Mouse (Mus musculus) midbrain, embryonic 14.5 days (tissue): Measurements from ENCODE around the gene Olfr961. TPM values are rescaled to one million over a fixed set of nuclear protein-coding genes. Genes with fewer than 3 reads are reported as not detected.

Experiments
- ATAC-seq: fragments of 200-750 bp; cut with Nextera tagmentation; 2 replicates; pipeline ENCODE4 v1.8.0; 2017; ENCODE audit warnings: moderate number of reproducible peaks, moderate library complexity; ENCODE audit not compliant: low FRiP score, low TSS enrichment
- DNase-seq: peaks from one replicate; pipeline ENCODE4 v3.0.0-alpha.2; 2015
- H3K27ac ChIP-seq: fragments of 300-500 bp; sonication (generic); replicated peaks from 2 replicates; pipeline ENCODE4 v1.5.1; 2014; ENCODE audit warnings: mild to moderate bottlenecking, low read depth, low read length, moderate library complexity
- H3K27me3 ChIP-seq: fragments of 300-500 bp; sonication (generic); 2 replicates; pipeline ENCODE4 v1.6.1; 2014; ENCODE audit warnings: low read length, control low read depth, mixed read lengths; ENCODE audit not compliant: control insufficient read depth, insufficient read depth
- H3K36me3 ChIP-seq: fragments of 300-500 bp; sonication (generic); 2 replicates; pipeline ENCODE4 v1.6.1; 2014; ENCODE audit warnings: low read length, control low read depth; ENCODE audit not compliant: control insufficient read depth, insufficient read depth
- H3K4me1 ChIP-seq: fragments of 300-500 bp; sonication (generic); 2 replicates; pipeline ENCODE4 v1.6.1; 2014; ENCODE audit warnings: mild to moderate bottlenecking, antibody characterized with exemption, low read length, control low read depth; ENCODE audit not compliant: control insufficient read depth, insufficient read depth
- H3K4me2 ChIP-seq: fragments of 300-500 bp; sonication (generic); 2 replicates; pipeline ENCODE4 v1.6.1; 2014; ENCODE audit warnings: mild to moderate bottlenecking, low read length, moderate library complexity
- H3K4me3 ChIP-seq: fragments of 300-500 bp; sonication (generic); replicated peaks from 2 replicates; pipeline ENCODE4 v1.5.1; 2014; ENCODE audit warnings: low read depth, low read length
- H3K9ac ChIP-seq: fragments of 300-500 bp; sonication (generic); replicated peaks from 2 replicates; pipeline ENCODE4 v1.6.1; 2014; ENCODE audit warnings: mild to moderate bottlenecking, low read length, moderate library complexity
- H3K9me3 ChIP-seq: fragments of 300-500 bp; sonication (generic); 2 replicates; pipeline ENCODE4 v1.6.1; 2016; ENCODE audit warnings: low read length, control low read depth, mixed read lengths; ENCODE audit not compliant: control insufficient read depth
- WGBS: fragments of 180-500 bp; shearing (Covaris S2); extraction: QIAGEN DNeasy Blood & Tissue Kit; methylation state at CpG from one replicate; pipeline ENCODE4 v1.1.7; 2014; 5-methylcytosine and 5-hydroxymethylcytosine counted together
- polyA plus RNA-seq: library from polyadenylated mRNA; unstranded; fragments of >200 nt; fragmentation: Nextera tagmentation; extraction: Ambion mirVana; gene quantifications from 2 replicates; pipeline ENCODE4 v1.2.1, GENCODE M21; 2014

Olfr961 gene
- polyA plus RNA-seq = not detected in 2 replicates

GRCm38 (mm10) chr9:39644785-39645184 lies at the start of gene Olfr961:
TSS of gene Olfr961 (plus strand) at chr9:39645085.
- Histone ChIP-seq H3K4me3 (no peak within 1 kb of the TSS), H3K27ac (no peak within 1 kb of the TSS), H3K4me1 (no peaks in the 10 kb centered on the region), H3K4me2 (no peak within 1 kb of the TSS), H3K9ac (no peak within 1 kb of the TSS), H3K27me3 (no peaks in the 10 kb centered on the region), H3K36me3 (no peaks in the 10 kb centered on the region), H3K9me3 (no peaks in the 10 kb centered on the region)
- ATAC-seq (no peak), DNase-seq (no peak)

- 0 out of 2 replicates have a peak, but pooled peaks cover 3% of the 10 kb centered on the region for H3K4me1 ChIP-seq
- peak overlapping the region; percentile 40 for H3K9ac ChIP-seq
- WGBS = 0% methylated on average over 19 of the region's 19 CpGs
- no peaks in the 10 kb centered on the region for H3K9me3 ChIP-seq
- no peaks in the 10 kb centered on the region for H3K27me3 ChIP-seq
- H3K36me3 ChIP-seq = no peaks in the 10 kb centered on the region
- peak overlapping the region; percentile 57 for H3K4me2 ChIP-seq
- ATAC-seq (peak; percentile 92), DNase-seq (peak; percentile 85)
- peak overlapping the region; percentile 36 for H3K4me3 ChIP-seq
- peak overlapping the region; percentile 66 for H3K27ac ChIP-seq
These were observed 42.2 kb upstream of the Olfr961 start for GRCm38 (mm10) chr9:39602536-39603332.

DNA sequence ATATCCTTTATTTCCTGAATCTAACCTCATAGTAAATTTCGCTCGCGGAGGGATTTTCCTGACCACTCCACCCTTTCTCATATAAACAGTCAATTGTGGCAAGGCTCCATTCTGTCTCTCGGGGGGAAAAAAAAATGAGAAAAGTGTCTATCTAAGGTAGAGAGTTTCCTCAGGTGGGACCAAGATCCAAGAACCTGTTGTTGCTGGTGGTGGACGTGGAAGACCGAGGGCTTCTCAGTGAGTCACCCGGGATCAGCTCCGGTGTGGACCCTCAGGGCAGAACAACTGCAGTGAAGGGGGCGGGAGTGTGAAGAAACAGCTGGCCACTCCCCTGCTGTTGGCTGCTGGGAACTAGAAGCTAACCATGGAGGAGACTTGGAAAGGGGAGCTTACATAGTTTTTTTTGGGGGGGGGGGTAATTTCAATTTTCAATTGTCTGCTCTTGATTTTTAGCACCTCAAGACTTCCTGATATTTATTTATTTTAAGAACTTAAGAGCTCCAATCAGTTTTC lies 41.5 kb upstream of the Olfr961 start:
- Histone ChIP-seq H3K9me3 (no peaks in the 10 kb centered on the region), H3K9ac (peak overlapping the region; percentile 40), H3K4me2 (peak overlapping the region; percentile 57), H3K27me3 (no peaks in the 10 kb centered on the region), H3K27ac (peak overlapping the region; percentile 66), H3K4me1 (0 out of 2 replicates have a peak, but pooled peaks cover 3% of the 10 kb centered on the region), H3K4me3 (peak overlapping the region; percentile 36), H3K36me3 (no peaks in the 10 kb centered on the region)
- ATAC-seq (peak; percentile 69; the same call in 1 of the 2 replicates), DNase-seq (peak; percentile 66)
- WGBS = under 1% methylated on average over 9 of the region's 9 CpGs

DNA sequence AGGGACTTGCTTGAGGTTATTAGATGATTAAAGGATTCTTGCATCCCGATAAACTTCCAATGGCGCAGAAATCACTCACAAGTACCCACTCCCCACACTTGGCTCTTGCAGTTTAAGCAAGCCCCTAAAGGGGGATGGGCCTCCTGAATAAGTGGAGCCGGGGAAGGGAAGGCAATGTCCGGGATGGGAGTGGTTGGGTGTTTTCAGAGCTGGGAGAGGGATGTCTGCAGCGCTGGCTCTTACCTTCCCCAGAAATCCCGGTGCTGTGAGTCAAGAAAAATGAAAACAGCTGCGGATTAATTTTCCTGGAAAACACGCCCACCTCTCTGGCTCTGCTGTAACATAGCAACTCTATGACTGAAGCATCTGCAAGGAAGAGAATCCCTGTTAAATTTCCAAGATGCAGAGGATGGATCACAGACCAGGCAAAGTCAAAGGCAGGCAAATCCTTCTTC lies 40.9 kb upstream of the Olfr961 start, which contains the start of gene AW551984:
Gene AW551984 (minus strand): TSS at position 405 of the 455 bp plus-strand sequence.
- peak; percentile 66 for DNase-seq
- 0% methylated on average over 8 of the region's 8 CpGs for WGBS
- Histone ChIP-seq H3K27me3 (no peaks in the 10 kb centered on the region), H3K9me3 (no peaks in the 10 kb centered on the region), H3K36me3 (no peaks in the 10 kb centered on the region), H3K4me3 (peak within 1 kb of the TSS; percentile 36), H3K4me2 (peak within 1 kb of the TSS; percentile 57), H3K4me1 (0 out of 2 replicates have a peak, but pooled peaks cover 3% of the 10 kb centered on the region), H3K9ac (peak within 1 kb of the TSS; percentile 40), H3K27ac (peak within 1 kb of the TSS; percentile 66)
- ATAC-seq = no peak

- Histone ChIP-seq H3K4me2 (no peak overlapping the region), H3K4me3 (no peak overlapping the region), H3K27me3 (no peaks in the 10 kb centered on the region), H3K4me1 (0 out of 2 replicates have a peak, but pooled peaks cover 2% of the 10 kb centered on the region), H3K36me3 (no peaks in the 10 kb centered on the region), H3K27ac (no peak overlapping the region), H3K9ac (no peak overlapping the region), H3K9me3 (no peaks in the 10 kb centered on the region)
- DNase-seq (no peak), ATAC-seq (no peak)
These were observed 36.4 kb upstream of the Olfr961 start for GRCm38 (mm10) chr9:39608497-39608896.

DNA sequence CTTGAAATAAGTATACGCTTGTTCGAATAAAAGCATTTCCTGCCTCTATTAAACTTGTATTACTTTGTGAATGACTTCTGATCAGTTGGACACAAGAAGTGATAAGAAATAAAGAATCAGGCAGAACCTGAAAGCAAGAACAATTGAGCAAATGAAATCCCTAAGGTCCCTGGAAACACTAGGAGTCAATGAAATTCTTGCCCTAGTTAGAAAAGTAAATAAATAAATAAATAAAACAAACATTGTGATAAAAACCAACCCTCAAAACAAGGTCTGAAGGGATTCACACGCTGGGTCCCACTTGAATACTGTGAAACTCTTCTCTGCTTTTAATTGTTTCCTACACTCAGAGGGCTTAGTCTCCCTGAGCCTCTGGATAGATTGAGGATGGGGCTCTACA lies 34.5 kb upstream of the Olfr961 start, which contains the start of gene Olfr148:
Gene Olfr148 (plus strand): TSS at position 301 of the 400 bp plus-strand sequence.
- Histone ChIP-seq H3K36me3 (no peaks in the 10 kb centered on the region), H3K27ac (no peak within 1 kb of the TSS), H3K4me2 (no peak within 1 kb of the TSS), H3K9ac (no peak within 1 kb of the TSS), H3K4me3 (no peak within 1 kb of the TSS), H3K4me1 (no peaks in the 10 kb centered on the region), H3K27me3 (no peaks in the 10 kb centered on the region), H3K9me3 (no peaks in the 10 kb centered on the region)
- DNase-seq = no peak
- WGBS = 70% methylated on average over 3 of the region's 3 CpGs
- no peak for ATAC-seq

DNA sequence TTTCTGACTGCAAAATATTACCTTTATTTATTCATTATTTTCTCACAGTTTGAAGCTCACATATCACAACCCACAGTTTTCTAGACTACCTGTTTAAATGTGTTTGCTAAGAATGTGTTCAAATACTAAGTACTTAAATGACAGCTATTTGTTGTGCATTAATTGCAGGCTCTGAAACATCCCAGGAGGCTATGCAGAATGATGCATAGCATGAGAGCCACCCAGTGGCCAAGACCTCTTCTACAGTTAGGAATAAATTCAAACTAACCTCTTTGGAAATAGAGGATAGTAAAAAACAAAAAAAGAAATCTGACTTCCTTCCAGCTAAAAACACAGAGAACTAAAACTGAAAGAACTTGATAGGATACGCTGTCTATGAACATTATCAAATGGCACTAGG lies 32.9 kb upstream of the Olfr961 start:
- no peak overlapping the region for H3K4me2 ChIP-seq
- H3K27ac ChIP-seq = no peak overlapping the region
- no peaks in the 10 kb centered on the region for H3K36me3 ChIP-seq
- ATAC-seq (peak; percentile 55; the same call in 1 of the 2 replicates), DNase-seq (peak; percentile 82)
- H3K9ac ChIP-seq = no peak overlapping the region
- no peak overlapping the region for H3K4me3 ChIP-seq
- H3K4me1 ChIP-seq = no peaks in the 10 kb centered on the region
- no peaks in the 10 kb centered on the region for H3K27me3 ChIP-seq
- H3K9me3 ChIP-seq = no peaks in the 10 kb centered on the region
- WGBS = 54% methylated on average over 1 of the region's 1 CpGs

GRCm38 (mm10) chr9:39621073-39621472 lies 23.8 kb upstream of the Olfr961 start, which contains the start of gene Olfr960:
TSS of gene Olfr960 (plus strand) at chr9:39621373.
- no peak within 1 kb of the TSS for H3K4me3 ChIP-seq

More at GRCm38 (mm10) chr9:39621073-39621472, 23.8 kb upstream of the Olfr961 start, which contains the start of gene Olfr960:
- Histone ChIP-seq H3K27me3 (no peaks in the 10 kb centered on the region), H3K27ac (no peak within 1 kb of the TSS), H3K4me2 (no peak within 1 kb of the TSS), H3K9ac (no peak within 1 kb of the TSS), H3K36me3 (no peaks in the 10 kb centered on the region), H3K4me1 (no peaks in the 10 kb centered on the region), H3K9me3 (no peaks in the 10 kb centered on the region)
- DNase-seq (no peak), ATAC-seq (no peak)
- 60% methylated on average over 1 of the region's 1 CpGs for WGBS
